Mouse (Mus musculus): ENCODE measurements at regions not wholly inside any gene's neighbourhood (a gene's known extent, or its start where the extent isn't known, plus 50 kb on each side); places are given as distances from the start of the nearest gene placed in this dataset.

GRCm38 (mm10) chr9:94467846-94468245 is 70.0 kb downstream of the 1190002N15Rik start:
- no peak overlapping the region for H3K4me3 ChIP-seq (ENCODE audit: low read length)
- H3K27ac ChIP-seq (ENCODE audit: low read length), result no peak overlapping the region
- H3K9me3 ChIP-seq (replicated peaks; ENCODE audit: control insufficient read depth, low read length), result no peaks in the 10 kb centered on the region
- 88% methylated on average over 3 of the region's 3 CpGs for whole genome bisulfite sequencing
- H3K36me3 ChIP-seq (ENCODE audit: control insufficient read depth, insufficient read depth), result no peaks in the 10 kb centered on the region
- H3K27me3 ChIP-seq (ENCODE audit: control insufficient read depth, insufficient read depth, low read length), result no peaks in the 10 kb centered on the region
- no peaks in the 10 kb centered on the region for H3K4me1 ChIP-seq (ENCODE audit: control insufficient read depth, insufficient read depth, low read length)
- no peak overlapping the region for H3K4me2 ChIP-seq (ENCODE audit: low read depth, low read length)
- H3K9ac ChIP-seq (ENCODE audit: low read length), result no peak overlapping the region
- ATAC-seq (replicated peaks; ENCODE audit: extremely low read depth, insufficient read depth, low FRiP score), result no peak

- ATAC-seq (replicated peaks; ENCODE audit: extremely low read depth, insufficient read depth, low FRiP score), result no peak
- WGBS, result 72% methylated on average over 6 of the region's 6 CpGs
- no peak overlapping the region for H3K4me2 ChIP-seq (ENCODE audit: low read depth, low read length)
- H3K4me3 ChIP-seq (ENCODE audit: low read length), result no peak overlapping the region
- no peak overlapping the region for H3K27ac ChIP-seq (ENCODE audit: low read length)
- no peaks in the 10 kb centered on the region for H3K27me3 ChIP-seq (ENCODE audit: control insufficient read depth, insufficient read depth, low read length)
- H3K4me1 ChIP-seq (ENCODE audit: control insufficient read depth, insufficient read depth, low read length), result no peaks in the 10 kb centered on the region
- H3K36me3 ChIP-seq (ENCODE audit: control insufficient read depth, insufficient read depth), result no peaks in the 10 kb centered on the region
- H3K9me3 ChIP-seq (replicated peaks; ENCODE audit: control insufficient read depth, low read length), result no peaks in the 10 kb centered on the region
- no peak overlapping the region for H3K9ac ChIP-seq (ENCODE audit: low read length)
Measured at GRCm38 (mm10) chr9:94456085-94456531, 81.8 kb downstream of the 1190002N15Rik start.

GRCm38 (mm10) chr9:94455466-94455865 is 82.4 kb downstream of the 1190002N15Rik start:
- H3K4me2 ChIP-seq (ENCODE audit: low read depth, low read length), result no peak overlapping the region
- no peak overlapping the region for H3K27ac ChIP-seq (ENCODE audit: low read length)
- H3K9ac ChIP-seq (ENCODE audit: low read length), result no peak overlapping the region
- H3K9me3 ChIP-seq (replicated peaks; ENCODE audit: control insufficient read depth, low read length), result no peaks in the 10 kb centered on the region
- ATAC-seq (replicated peaks; ENCODE audit: extremely low read depth, insufficient read depth, low FRiP score), result no peak
- H3K36me3 ChIP-seq (ENCODE audit: control insufficient read depth, insufficient read depth), result no peaks in the 10 kb centered on the region
- H3K27me3 ChIP-seq (ENCODE audit: control insufficient read depth, insufficient read depth, low read length), result no peaks in the 10 kb centered on the region
- 55% methylated on average over 7 of the region's 7 CpGs for WGBS
- no peak overlapping the region for H3K4me3 ChIP-seq (ENCODE audit: low read length)
- H3K4me1 ChIP-seq (ENCODE audit: control insufficient read depth, insufficient read depth, low read length), result no peaks in the 10 kb centered on the region

- H3K36me3 ChIP-seq (ENCODE audit: control insufficient read depth, insufficient read depth), result no peaks in the 10 kb centered on the region
Measured at GRCm38 (mm10) chr9:94449911-94450310, 88.0 kb downstream of the 1190002N15Rik start.

GRCm38 (mm10) chr9:94446182-94446763 is 91.6 kb downstream of the 1190002N15Rik start:
- Histone ChIP-seq H3K4me3 (ENCODE audit: low read length) (no peak overlapping the region), H3K9me3 (replicated peaks; ENCODE audit: control insufficient read depth, low read length) (no peaks in the 10 kb centered on the region), H3K9ac (ENCODE audit: low read length) (no peak overlapping the region), H3K4me1 (ENCODE audit: control insufficient read depth, insufficient read depth, low read length) (no peaks in the 10 kb centered on the region), H3K27me3 (ENCODE audit: control insufficient read depth, insufficient read depth, low read length) (no peaks in the 10 kb centered on the region), H3K4me2 (ENCODE audit: low read depth, low read length) (no peak overlapping the region), H3K36me3 (ENCODE audit: control insufficient read depth, insufficient read depth) (no peaks in the 10 kb centered on the region), H3K27ac (ENCODE audit: low read length) (no peak overlapping the region)
- WGBS, result 60% methylated on average over 8 of the region's 8 CpGs
- no peak for ATAC-seq (replicated peaks; ENCODE audit: extremely low read depth, insufficient read depth, low FRiP score)

More at GRCm38 (mm10) chr9:94449911-94450310, 88.0 kb downstream of the 1190002N15Rik start:
- H3K27me3 ChIP-seq (ENCODE audit: control insufficient read depth, insufficient read depth, low read length), result no peaks in the 10 kb centered on the region
- H3K4me2 ChIP-seq (ENCODE audit: low read depth, low read length), result no peak overlapping the region
- H3K9me3 ChIP-seq (replicated peaks; ENCODE audit: control insufficient read depth, low read length), result no peaks in the 10 kb centered on the region
- WGBS, result 68% methylated on average over 8 of the region's 8 CpGs
- H3K27ac ChIP-seq (ENCODE audit: low read length), result no peak overlapping the region
- no peaks in the 10 kb centered on the region for H3K4me1 ChIP-seq (ENCODE audit: control insufficient read depth, insufficient read depth, low read length)
- no peak overlapping the region for H3K9ac ChIP-seq (ENCODE audit: low read length)
- ATAC-seq (replicated peaks; ENCODE audit: extremely low read depth, insufficient read depth, low FRiP score), result no peak
- H3K4me3 ChIP-seq (ENCODE audit: low read length), result no peak overlapping the region

- Histone ChIP-seq H3K9ac (ENCODE audit: low read length) (no peak overlapping the region), H3K27me3 (ENCODE audit: control insufficient read depth, insufficient read depth, low read length) (no peaks in the 10 kb centered on the region), H3K4me2 (ENCODE audit: low read depth, low read length) (no peak overlapping the region), H3K36me3 (ENCODE audit: control insufficient read depth, insufficient read depth) (no peaks in the 10 kb centered on the region), H3K9me3 (replicated peaks; ENCODE audit: control insufficient read depth, low read length) (no peaks in the 10 kb centered on the region), H3K4me3 (ENCODE audit: low read length) (no peak overlapping the region), H3K27ac (ENCODE audit: low read length) (no peak overlapping the region), H3K4me1 (ENCODE audit: control insufficient read depth, insufficient read depth, low read length) (no peaks in the 10 kb centered on the region)
- WGBS, result 75% methylated on average over 5 of the region's 5 CpGs
- no peak for ATAC-seq (replicated peaks; ENCODE audit: extremely low read depth, insufficient read depth, low FRiP score)
Measured at GRCm38 (mm10) chr9:94444140-94444789, 93.6 kb downstream of the 1190002N15Rik start.

GRCm38 (mm10) chr9:94441393-94441792 is 96.5 kb downstream of the 1190002N15Rik start:
- Histone ChIP-seq H3K36me3 (ENCODE audit: control insufficient read depth, insufficient read depth) (no peaks in the 10 kb centered on the region), H3K4me2 (ENCODE audit: low read depth, low read length) (no peak overlapping the region), H3K27ac (ENCODE audit: low read length) (no peak overlapping the region), H3K9me3 (replicated peaks; ENCODE audit: control insufficient read depth, low read length) (no peaks in the 10 kb centered on the region), H3K9ac (ENCODE audit: low read length) (no peak overlapping the region), H3K4me3 (ENCODE audit: low read length) (no peak overlapping the region), H3K4me1 (ENCODE audit: control insufficient read depth, insufficient read depth, low read length) (no peaks in the 10 kb centered on the region), H3K27me3 (ENCODE audit: control insufficient read depth, insufficient read depth, low read length) (no peaks in the 10 kb centered on the region)
- 60% methylated on average over 4 of the region's 4 CpGs for WGBS
- no peak for ATAC-seq (replicated peaks; ENCODE audit: extremely low read depth, insufficient read depth, low FRiP score)

GRCm38 (mm10) chr9:94433468-94433867 is 104.4 kb downstream of the 1190002N15Rik start:
- no peak overlapping the region for H3K9ac ChIP-seq (ENCODE audit: low read length)
- no peak overlapping the region for H3K4me3 ChIP-seq (ENCODE audit: low read length)
- H3K27ac ChIP-seq (ENCODE audit: low read length), result no peak overlapping the region
- no peaks in the 10 kb centered on the region for H3K9me3 ChIP-seq (replicated peaks; ENCODE audit: control insufficient read depth, low read length)
- H3K4me1 ChIP-seq (ENCODE audit: control insufficient read depth, insufficient read depth, low read length), result no peaks in the 10 kb centered on the region
- ATAC-seq (replicated peaks; ENCODE audit: extremely low read depth, insufficient read depth, low FRiP score), result no peak
- no peak overlapping the region for H3K4me2 ChIP-seq (ENCODE audit: low read depth, low read length)
- no peaks in the 10 kb centered on the region for H3K36me3 ChIP-seq (ENCODE audit: control insufficient read depth, insufficient read depth)
- H3K27me3 ChIP-seq (ENCODE audit: control insufficient read depth, insufficient read depth, low read length), result no peaks in the 10 kb centered on the region

- H3K27ac ChIP-seq (ENCODE audit: low read length), result no peak overlapping the region
- ATAC-seq (replicated peaks; ENCODE audit: extremely low read depth, insufficient read depth, low FRiP score), result no peak
- 90% methylated on average over 3 of the region's 3 CpGs for WGBS
- no peaks in the 10 kb centered on the region for H3K9me3 ChIP-seq (replicated peaks; ENCODE audit: control insufficient read depth, low read length)
- H3K36me3 ChIP-seq (ENCODE audit: control insufficient read depth, insufficient read depth), result no peaks in the 10 kb centered on the region
- H3K9ac ChIP-seq (ENCODE audit: low read length), result no peak overlapping the region
- H3K4me1 ChIP-seq (ENCODE audit: control insufficient read depth, insufficient read depth, low read length), result no peaks in the 10 kb centered on the region
- H3K4me2 ChIP-seq (ENCODE audit: low read depth, low read length), result no peak overlapping the region
- H3K4me3 ChIP-seq (ENCODE audit: low read length), result no peak overlapping the region
- H3K27me3 ChIP-seq (ENCODE audit: control insufficient read depth, insufficient read depth, low read length), result no peaks in the 10 kb centered on the region
Measured at GRCm38 (mm10) chr9:94432144-94432747, 105.6 kb downstream of the 1190002N15Rik start.

Data from heart, embryonic 16.5 days (tissue).